In the genomic region with DNA sequence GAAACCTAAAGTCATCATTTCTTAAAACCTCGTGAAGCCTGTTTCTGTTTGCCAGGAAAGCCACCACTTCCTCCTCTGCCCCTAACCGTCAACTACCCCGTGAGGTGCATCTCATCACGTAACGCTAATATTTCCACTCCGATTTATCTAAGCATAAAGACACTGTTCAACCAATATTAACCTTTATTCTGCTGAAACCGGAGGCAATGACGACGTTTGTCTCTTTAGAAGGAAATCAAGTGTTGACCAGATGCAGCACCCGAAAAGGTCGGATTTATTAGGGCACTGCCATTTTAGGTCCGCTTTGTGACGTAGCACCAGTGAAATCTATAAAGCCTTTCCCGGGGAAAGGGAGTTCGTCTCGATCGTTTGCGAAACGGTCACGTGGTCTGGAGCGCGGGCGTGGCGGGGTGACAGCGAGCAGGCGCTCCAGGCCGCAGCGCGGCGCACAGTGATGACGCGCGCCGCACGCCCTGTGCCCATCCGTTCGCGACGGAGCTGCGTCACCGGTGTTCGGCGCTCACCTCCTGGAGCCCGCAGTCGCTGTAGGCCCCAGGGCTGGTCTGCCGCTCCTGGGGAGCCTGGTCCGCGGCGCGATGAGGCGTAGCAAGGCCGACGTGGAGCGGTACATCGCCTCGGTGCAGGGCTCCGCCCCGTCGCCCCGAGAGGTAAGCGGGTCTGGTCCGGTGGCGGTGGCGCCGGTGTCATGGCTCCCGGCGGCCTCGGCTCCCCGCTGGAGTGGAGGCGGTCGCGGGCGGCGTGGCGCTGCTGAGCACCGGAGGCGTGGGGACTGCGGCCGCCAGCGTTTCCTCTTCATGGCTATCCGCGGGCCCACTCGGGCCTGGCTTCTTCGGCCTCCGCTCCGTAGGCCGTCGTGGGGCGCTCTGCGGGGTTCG, we compare ENCODE assay signal across 8 mouse cellular contexts. TPM values are rescaled to one million over a fixed set of nuclear protein-coding genes. Genes with fewer than 3 reads are reported as not detected.
DNase-seq lines count a peak whose midpoint lies in the region; ATAC-seq lines count a peak whose summit lies in the region.

A gene (plus strand): TSS at position 537 of the 896 bp plus-strand sequence.

- ATAC-seq in inflammation-experienced regulatory T-cells, adult 6 months = peak; percentile 88
- peak; percentile 87 for ATAC-seq in megakaryocyte-erythroid progenitor cell, adult 5-6 weeks (replicated peaks; ENCODE audit: low FRiP score, low TSS enrichment, poor library complexity, severe bottlenecking)

- intact Hi-C loops in gastrocnemius, postnatal 14 days (cut with DNase I; ENCODE audit: low total_unique reads) = no loop called here
- intact Hi-C loops in left cerebral cortex, postnatal 10 days (cut with DNase I) = loop anchor here (2.0 kb wide), 1 partner anchor 84 kb away; no protein-coding TSS in a partner anchor

- peak; percentile 99 for DNase-seq in adrenal gland, adult (ENCODE audit: inconsistent age in 2 of 2, low spot score in 1 of 2)
- peak; percentile 98 for DNase-seq in embryo, embryonic 10.5 days (ENCODE audit: low spot score)
- peak; percentile 98 for DNase-seq in gastrocnemius, postnatal 14 days
- DNase-seq in left cerebral cortex, postnatal 10 days (ENCODE audit: extremely low spot score in 1 of 2, low spot score in 2 of 2) = peak; percentile 97 to 100
- DNase-seq in right cerebral cortex, postnatal 25 days = peak; percentile 99
- peak; percentile 96 to 98 for DNase-seq in urinary bladder, postnatal 4 days (ENCODE audit: low spot score in 2 of 2)

RNA-seq across cellular contexts. Expression of the gene that starts here (rescaled TPM):
- 10 to 100 TPM; 45.3 to 45.6 TPM for total RNA-seq in gastrocnemius, postnatal 14 days (2021)
- 10 to 100 TPM; 23.6 to 27.6 (median 27.3) TPM for polyA plus RNA-seq in inflammation-experienced regulatory T-cells, adult 6 months (2017; shearing (Covaris generic))
- total RNA-seq in left cerebral cortex, postnatal 10 days (2021) = 10 to 100 TPM; 65.0 to 67.5 TPM
- 146 and 174 TPM in 2 replicates for total RNA-seq in megakaryocyte-erythroid progenitor cell, adult 5-6 weeks (2014; fragmentation: Nextera tagmentation)
- 291 and 342 TPM in 2 replicates for total RNA-seq in megakaryocyte-erythroid progenitor cell, adult 5-6 weeks (2017)

Comparison
In these comparisons a context has a peak if more than half of its experiments do, and no peak if none do; other contexts are left out.
1. Peak in every context shown above with its lines: DNase-seq and ATAC-seq.